Mouse (Mus musculus) small intestine, adult 2 months (tissue): ENCODE results near the gene Adgrg1. TPM values are rescaled to one million over a fixed set of nuclear protein-coding genes. Genes with fewer than 3 reads are reported as not detected.

Experiments
- H3K27ac ChIP-seq: fragments of 200-500 bp; 2 replicates; pipeline ENCODE4 v1.5.1; 2012; ENCODE audit warnings: low read depth, low read length, control low read depth, inconsistent platforms; ENCODE audit not compliant: insufficient read depth
- H3K27me3 ChIP-seq: fragments of 200-500 bp; 2 replicates; pipeline ENCODE4 v1.6.1; 2012; ENCODE audit warnings: mild to moderate bottlenecking, moderate library complexity, low read length, inconsistent platforms; ENCODE audit not compliant: control insufficient read depth, insufficient read depth
- H3K36me3 ChIP-seq: fragments of 200-500 bp; 2 replicates; pipeline ENCODE4 v1.6.1; 2012; ENCODE audit warnings: mild to moderate bottlenecking, low read length, control low read depth, inconsistent platforms; ENCODE audit not compliant: control insufficient read depth, insufficient read depth
- H3K4me1 ChIP-seq: fragments of 200-500 bp; 2 replicates; pipeline ENCODE4 v1.6.1; 2012; ENCODE audit warnings: low read length, inconsistent platforms, mixed read lengths; ENCODE audit not compliant: control insufficient read depth, insufficient read depth, insufficient read length
- H3K4me3 ChIP-seq: fragments of 200-500 bp; 2 replicates; pipeline ENCODE4 v1.5.1; 2012; ENCODE audit warnings: low read depth, mild to moderate bottlenecking, control low read depth, inconsistent platforms, low read length, moderate library complexity
- CTCF ChIP-seq: fragments of 200-500 bp; IDR thresholded peaks from 2 replicates; pipeline ENCODE4 v1.5.1; 2012; ENCODE audit warnings: low read depth, mild to moderate bottlenecking, control low read depth, inconsistent platforms, low read length, moderate library complexity, mixed read lengths; ENCODE audit not compliant: insufficient replicate concordance, insufficient read length; ENCODE audit errors: extremely low read depth
- POLR2A ChIP-seq: fragments of 200-500 bp; IDR thresholded peaks from 2 replicates; pipeline ENCODE4 v1.6.1; 2012; ENCODE audit warnings: low read depth, mild to moderate bottlenecking, control low read depth, inconsistent platforms, low read length, moderate library complexity
- WGBS: fragments of 180-500 bp; shearing (Covaris S2); methylation state at CpG from one replicate; pipeline ENCODE4 v1.1.7; 2018; 5-methylcytosine and 5-hydroxymethylcytosine counted together
- polyA plus RNA-seq: library from polyadenylated mRNA; depleted of rRNA; stranded (reverse); fragments of >200 nt; gene quantifications from 2 replicates; pipeline ENCODE4 v1.2.3, GENCODE M21; 2012

Gene Adgrg1
- polyA plus RNA-seq, 1 experiment = 32.3 TPM

GRCm38 (mm10) chr8:94995336-94995893 is 20.9 kb downstream of the Adgrg1 start:
- Histone ChIP-seq H3K27ac (no peak overlapping the region), H3K4me1 (peaks cover 5% of the 10 kb centered on the region)
- no peak for TF ChIP-seq CTCF
- no peak for TF ChIP-seq POLR2A

DNA sequence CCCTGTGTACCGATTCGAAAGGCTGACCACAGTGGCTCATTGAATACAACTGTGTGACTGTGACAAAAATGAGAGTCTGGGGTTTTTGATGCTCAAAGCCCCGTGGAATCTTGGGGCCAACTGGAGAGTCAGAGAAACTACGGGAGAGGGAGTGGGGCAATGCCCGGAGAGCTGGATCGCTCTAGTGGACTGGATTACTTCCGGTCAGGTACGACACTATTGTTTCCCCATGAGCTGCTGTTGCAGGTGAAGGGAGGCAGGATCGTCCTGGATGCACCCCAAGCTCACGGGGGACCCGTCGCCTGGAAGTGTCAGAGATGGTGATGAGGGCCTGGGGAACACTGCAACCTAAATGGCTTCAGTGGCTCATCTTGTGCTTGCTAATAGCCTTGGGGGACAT is 21.5 kb downstream of the Adgrg1 start:
- Histone ChIP-seq H3K4me3 (no peak overlapping the region), H3K4me1 (peaks cover 7% of the 10 kb centered on the region), H3K27me3 (no peaks in the 10 kb centered on the region), H3K27ac (no peak overlapping the region), H3K36me3 (no peaks in the 10 kb centered on the region)
- 76% methylated on average over 12 of the region's 12 CpGs for WGBS
- TF ChIP-seq POLR2A (no peak), CTCF (no peak)

More at GRCm38 (mm10) chr8:94995336-94995893, 20.9 kb downstream of the Adgrg1 start:
- H3K27me3 ChIP-seq = no peaks in the 10 kb centered on the region
- 77% methylated on average over 5 of the region's 5 CpGs for WGBS
- no peak overlapping the region for H3K4me3 ChIP-seq
- H3K36me3 ChIP-seq = no peaks in the 10 kb centered on the region

- no peak for TF ChIP-seq POLR2A
- no peak for TF ChIP-seq CTCF
- Histone ChIP-seq H3K4me3 (no peak overlapping the region), H3K4me1 (peaks cover 4% of the 10 kb centered on the region), H3K36me3 (no peaks in the 10 kb centered on the region), H3K27me3 (no peaks in the 10 kb centered on the region), H3K27ac (no peak overlapping the region)
- 42% methylated on average over 6 of the region's 6 CpGs for WGBS
Observed at GRCm38 (mm10) chr8:94996899-94997856, 22.6 kb downstream of the Adgrg1 start.

DNA sequence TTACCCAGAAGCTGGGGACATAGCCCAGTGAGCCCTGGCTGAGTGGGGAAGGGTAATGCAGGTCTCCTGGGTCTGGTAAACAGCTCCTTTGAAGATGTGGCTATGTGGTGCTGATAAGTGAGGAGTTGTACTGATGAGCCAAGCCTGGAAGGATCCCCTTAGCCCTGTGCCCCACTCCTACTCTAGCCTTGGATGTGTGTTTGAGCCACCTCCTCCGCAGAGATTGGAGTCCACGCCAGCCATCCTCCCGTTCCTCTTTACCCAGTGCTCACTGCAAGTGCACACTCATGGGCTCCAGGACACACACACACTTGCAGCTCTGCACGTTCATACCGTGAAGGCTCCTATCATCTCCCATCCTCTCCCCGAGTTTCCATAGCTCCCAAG is 23.3 kb downstream of the Adgrg1 start:
- Histone ChIP-seq H3K27ac (no peak overlapping the region), H3K4me1 (peaks cover 4% of the 10 kb centered on the region), H3K4me3 (no peak overlapping the region), H3K36me3 (no peaks in the 10 kb centered on the region), H3K27me3 (no peaks in the 10 kb centered on the region)
- TF ChIP-seq CTCF = no peak
- TF ChIP-seq POLR2A = no peak
- 51% methylated on average over 6 of the region's 6 CpGs for WGBS

DNA sequence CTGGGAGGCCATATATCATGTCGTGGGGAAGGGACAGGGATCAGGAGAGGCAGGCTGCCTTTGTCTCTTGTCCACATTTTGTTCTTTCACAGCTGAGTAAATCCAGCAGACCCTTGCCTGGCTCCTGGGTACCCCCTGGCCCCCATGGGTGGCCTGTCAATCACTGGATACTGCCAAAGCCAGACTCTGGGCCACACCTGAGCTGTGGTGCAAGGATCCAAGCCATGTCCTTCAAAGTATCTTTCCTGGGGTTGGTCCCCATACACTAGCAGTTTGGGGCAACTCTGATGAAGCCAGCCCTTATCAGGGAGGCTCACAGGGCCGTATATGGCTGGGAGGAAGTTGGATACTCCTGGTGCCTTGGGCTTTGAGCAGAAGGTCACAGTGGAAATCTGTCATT is 23.9 kb downstream of the Adgrg1 start:
- Histone ChIP-seq H3K4me3 (no peak overlapping the region), H3K36me3 (0 out of 2 replicates have a peak, but pooled peaks cover 1% of the 10 kb centered on the region), H3K27ac (peak overlapping the region; percentile 43), H3K27me3 (no peaks in the 10 kb centered on the region), H3K4me1 (peaks cover 4% of the 10 kb centered on the region)
- WGBS = 50% methylated on average over 2 of the region's 2 CpGs
- TF ChIP-seq CTCF (no peak), POLR2A (no peak)

DNA sequence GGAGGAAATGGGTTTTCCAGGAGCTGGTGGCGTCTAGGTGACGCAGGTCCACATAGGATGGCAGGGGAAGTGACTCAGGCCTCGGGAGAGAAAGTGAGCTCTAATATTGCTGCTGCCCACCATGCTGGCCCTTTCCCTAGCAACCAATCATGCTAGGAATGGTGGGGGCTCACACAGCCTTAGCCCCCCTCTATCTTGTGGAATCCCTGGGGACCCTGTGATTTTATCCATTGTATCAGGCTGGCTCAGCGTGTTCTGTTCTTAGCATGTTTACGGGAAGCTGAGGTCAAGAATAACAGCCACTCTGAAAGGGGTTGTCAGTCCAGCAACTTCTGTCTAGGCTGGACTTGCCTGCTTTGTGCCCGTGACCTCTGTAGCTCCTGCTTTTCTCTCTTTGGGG is 24.5 kb downstream of the Adgrg1 start:
- H3K36me3 ChIP-seq = 0 out of 2 replicates have a peak, but pooled peaks cover 3% of the 10 kb centered on the region
- TF ChIP-seq POLR2A (no peak), CTCF (no peak)
- peak overlapping the region; percentile 57 for H3K27ac ChIP-seq
- peaks cover 4% of the 10 kb centered on the region for H3K4me1 ChIP-seq
- no peaks in the 10 kb centered on the region for H3K27me3 ChIP-seq
- 83% methylated on average over 6 of the region's 6 CpGs for WGBS
- H3K4me3 ChIP-seq = no peak overlapping the region

DNA sequence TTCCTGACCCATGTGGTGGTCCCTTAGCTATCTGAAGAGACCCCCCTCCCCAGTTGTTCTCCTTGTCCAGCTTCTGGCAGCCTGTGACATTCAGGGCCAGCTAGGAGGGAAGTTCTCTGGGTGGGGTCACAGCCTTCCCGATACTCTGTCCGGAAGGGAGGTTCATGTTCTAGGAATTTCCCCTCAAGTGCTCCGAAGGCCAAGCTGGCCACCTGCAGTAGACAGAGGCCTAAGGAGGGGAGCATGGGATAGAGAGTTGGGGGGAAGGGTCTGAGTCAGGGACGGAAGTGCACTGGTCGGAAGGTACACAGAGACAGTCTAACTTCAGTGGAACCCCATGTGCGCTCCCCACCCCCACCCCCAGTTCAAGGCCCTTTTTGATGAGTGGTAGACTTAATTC is 25.4 kb downstream of the Adgrg1 start:
- Histone ChIP-seq H3K27ac (peak overlapping the region; percentile 57), H3K4me1 (peaks cover 4% of the 10 kb centered on the region), H3K36me3 (0 out of 2 replicates have a peak, but pooled peaks cover 3% of the 10 kb centered on the region), H3K27me3 (no peaks in the 10 kb centered on the region), H3K4me3 (no peak overlapping the region)
- WGBS = 75% methylated on average over 6 of the region's 6 CpGs
- no peak for TF ChIP-seq CTCF
